Mouse (Mus musculus): Measurements from ENCODE around the gene Nodal.

DNA sequence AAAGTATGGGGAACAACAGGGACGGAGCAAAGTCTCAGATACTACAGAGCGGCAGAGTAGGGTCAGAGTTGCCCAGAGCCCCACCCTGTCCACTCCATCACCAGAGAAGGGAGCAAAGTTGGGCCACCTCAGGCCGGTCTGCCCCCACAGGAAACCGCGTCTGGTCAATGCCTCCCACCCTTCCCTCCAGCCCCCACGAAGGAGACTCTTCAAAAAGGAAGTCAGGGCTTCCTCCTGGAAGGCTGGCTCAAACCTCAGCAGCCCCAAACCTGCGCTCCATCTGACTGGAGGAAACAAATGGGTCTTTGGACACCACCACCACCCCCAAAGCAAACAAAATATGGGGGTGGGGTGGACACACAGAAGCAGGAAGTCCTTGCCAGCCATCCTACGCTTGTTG lies 35.9 kb upstream of the Nodal start:
- TF ChIP-seq EP300 (IDR thresholded peaks at IDR 0.05; ENCODE audit: low read length): no peak
- no peak for TF ChIP-seq USF1 (IDR thresholded peaks at IDR 0.05; ENCODE audit: low read depth, low read length)
- no peak for TF ChIP-seq HCFC1 (IDR thresholded peaks at IDR 0.05; ENCODE audit: low read depth, low read length)
- no peak for TF ChIP-seq ZC3H11A (IDR thresholded peaks at IDR 0.05; ENCODE audit: low read depth, low read length)
- no peak for TF ChIP-seq GABPA (IDR thresholded peaks at IDR 0.05; ENCODE audit: insufficient replicate concordance, low read depth, low read length)

Data from CH12.LX (cell line).